Mouse (Mus musculus) liver, adult (tissue): ENCODE measurements around the gene Ino80b.

Experiments used
- GATA4 ChIP-seq: IDR thresholded peaks from 2 replicates; pipeline ENCODE4 v1.6.1; 2014; ENCODE audit warnings: mild to moderate bottlenecking, low read length; ENCODE audit not compliant: insufficient replicate concordance

The Ino80b gene

DNA sequence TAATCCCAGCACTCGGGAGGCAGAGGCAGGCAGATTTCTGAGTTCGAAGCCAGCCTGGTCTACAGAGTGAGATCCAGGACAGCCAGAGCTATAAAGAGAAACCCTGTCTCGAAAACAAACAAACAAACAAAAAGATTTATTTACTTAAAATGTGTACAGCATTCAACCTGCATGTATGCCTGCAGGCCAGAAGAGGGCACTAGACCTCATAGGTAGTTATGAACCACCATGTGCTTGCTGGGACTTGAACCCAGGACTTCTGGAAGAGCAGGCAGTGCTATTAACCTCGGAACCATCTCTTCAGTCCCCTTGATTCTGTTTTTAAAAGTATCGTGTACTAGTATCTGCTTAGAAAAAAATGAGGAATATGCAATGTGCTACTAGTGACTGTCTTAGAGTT is 2.2 kb upstream of the Ino80b start:
- no peak for TF ChIP-seq GATA4

DNA sequence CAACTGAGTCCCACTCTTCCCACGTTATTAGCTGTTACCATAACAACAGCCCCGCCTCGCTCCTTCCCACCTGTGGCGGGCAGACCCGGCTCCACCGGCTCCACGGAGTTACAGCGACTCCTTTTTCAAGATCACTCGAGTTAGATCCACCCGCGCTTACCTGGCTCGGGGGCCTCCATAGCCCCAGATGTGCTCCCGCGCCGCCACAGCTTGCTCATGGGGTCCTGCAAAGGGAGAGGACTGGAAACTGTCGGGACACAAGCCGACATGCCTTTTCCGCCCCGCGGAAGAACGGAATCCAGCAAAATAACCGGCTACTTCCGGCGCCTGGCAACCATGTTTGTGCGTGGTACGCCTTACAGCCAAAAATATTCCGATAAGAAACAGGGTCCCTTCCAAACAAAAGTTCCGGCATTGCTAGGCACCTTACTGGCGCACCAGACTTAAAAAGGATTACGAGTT is 349 bp downstream of the Ino80b start:
- TF ChIP-seq GATA4: no peak

DNA sequence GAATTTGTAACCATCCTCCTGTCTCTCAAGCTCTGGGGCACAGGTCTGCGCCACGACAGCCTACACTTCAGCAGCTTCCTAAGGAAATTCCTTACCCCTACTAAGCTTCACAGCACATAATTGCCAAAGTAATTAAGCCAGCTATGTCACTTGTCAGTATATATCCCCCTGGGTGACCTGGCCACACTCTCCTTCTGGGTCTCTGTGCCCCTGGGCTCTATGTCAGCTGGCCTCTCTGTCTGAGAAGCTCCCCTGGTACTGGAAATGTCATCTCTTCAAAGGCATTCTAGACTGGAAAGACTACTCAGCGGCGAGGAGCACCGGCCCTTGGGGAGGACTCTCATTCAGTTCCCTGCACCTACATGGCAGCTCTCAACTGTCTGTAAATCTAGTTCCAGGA is 2.3 kb downstream of the Ino80b start:
- no peak for TF ChIP-seq GATA4

DNA sequence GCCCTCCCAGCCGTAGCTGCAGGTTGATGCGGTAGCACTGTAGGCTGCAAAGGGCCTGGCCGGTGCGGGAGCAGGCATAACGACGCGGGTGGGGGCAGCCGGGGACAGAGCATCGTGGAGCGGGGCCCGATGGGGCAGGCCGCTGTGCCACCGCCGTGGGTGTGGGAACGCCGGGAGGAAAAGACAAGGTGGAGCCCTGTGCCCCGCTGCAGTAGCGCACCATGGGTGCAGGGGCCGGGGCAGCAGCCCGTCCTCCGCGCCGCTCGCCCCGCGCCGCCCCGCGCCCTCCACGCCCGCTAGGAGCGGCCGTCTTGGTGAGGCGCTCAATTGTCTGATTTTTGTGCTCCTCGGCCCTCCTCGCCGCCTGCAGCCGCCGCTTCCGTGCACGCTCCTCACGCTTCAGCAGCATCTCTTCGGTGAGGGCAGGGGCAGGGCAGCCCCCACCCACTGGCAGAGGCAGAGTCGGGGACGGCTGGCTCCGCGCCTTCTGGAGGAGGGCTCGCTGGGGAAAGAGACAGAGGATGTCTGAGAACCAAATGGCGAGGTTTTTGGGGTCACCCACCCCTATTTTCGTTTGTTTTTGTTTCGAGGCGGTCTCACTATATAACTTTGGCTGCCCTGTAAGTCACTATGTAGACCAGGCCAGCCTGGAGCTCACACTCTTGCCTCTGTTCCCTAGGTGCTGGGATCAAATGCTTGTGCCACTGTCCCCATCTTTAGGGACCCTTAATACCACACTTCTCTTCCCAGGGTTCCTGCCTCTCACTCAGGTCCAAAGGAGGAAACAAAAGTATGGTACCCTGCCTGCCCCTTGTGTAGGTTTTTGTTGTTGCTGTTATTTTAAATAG is 3.1 kb downstream of the Ino80b start:
- no peak for TF ChIP-seq GATA4

GRCm38 (mm10) chr6:83120930-83121862 is 4.0 kb downstream of the Ino80b start, which contains the start of gene Wbp1:
Gene Wbp1 (minus strand): TSS chr6:83121559.
- no peak for TF ChIP-seq GATA4

- TF ChIP-seq GATA4: no peak
Measured at GRCm38 (mm10) chr6:83119734-83120051, 5.5 kb downstream of the Ino80b start.

DNA sequence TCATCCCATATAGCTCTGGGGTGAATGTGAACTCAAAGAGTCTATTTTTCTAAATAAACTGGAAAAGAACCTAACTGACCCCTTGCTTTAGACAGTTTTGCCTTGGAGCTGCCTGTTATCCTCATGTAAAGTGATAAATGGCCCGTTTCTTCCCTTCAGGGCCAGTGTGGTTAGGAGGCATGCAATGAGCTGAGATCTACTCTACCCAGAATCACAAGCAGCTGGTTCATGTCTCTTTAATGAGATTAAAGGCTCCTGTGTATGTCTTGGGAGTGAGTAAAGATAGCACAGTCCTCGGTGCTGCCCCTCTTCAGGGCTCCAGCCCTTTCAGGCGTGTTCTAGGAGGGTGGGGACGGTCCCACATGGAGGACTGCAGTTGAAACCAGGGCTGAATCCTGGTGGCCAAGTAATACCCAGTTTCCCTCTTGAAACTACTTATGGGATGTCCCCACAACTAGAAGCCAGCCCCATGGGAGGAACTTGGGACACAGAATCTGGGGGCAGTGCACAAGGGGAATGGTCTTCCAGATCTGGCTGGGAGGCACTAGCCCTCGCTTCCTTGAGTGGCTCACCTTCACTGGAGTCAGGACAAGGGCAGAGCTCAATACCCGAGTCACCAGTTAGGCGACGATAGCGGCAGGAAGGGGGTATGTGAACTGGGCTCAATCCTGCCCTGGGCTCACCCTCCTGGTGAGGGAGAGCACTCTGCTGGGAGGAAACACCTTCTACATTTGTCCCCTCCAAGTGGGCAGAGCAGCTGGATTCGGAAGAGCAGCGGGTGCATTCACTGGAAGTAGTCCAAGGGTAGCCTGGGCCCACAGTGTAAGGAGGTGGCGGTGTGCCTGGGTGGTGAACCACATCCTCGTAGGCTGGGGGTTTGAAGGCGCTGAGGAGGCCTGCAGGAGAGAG is 6.2 kb downstream of the Ino80b start:
- TF ChIP-seq GATA4: no peak

GRCm38 (mm10) chr6:83118369-83118768 is 6.9 kb downstream of the Ino80b start:
- TF ChIP-seq GATA4: no peak

DNA sequence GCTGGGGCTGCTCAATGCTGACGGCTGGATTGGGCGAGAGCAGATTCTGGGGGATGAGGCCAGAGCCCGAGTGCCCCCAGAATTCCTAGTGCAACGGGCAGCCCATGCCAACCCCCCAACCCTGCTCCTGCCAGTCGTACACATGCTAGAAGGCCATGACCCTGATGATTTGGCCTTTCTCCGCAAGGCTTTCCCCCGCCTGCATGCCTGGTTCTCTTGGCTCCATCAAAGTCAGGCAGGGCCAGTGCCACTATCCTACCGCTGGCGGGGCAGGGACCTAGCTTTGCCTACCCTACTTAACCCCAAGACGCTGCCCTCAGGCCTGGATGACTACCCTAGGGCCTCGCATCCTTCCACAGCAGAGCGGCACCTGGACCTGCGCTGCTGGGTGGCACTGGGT is 7.6 kb downstream of the Ino80b start:
- no peak for TF ChIP-seq GATA4

GRCm38 (mm10) chr6:83117165-83117438 is 8.1 kb downstream of the Ino80b start:
- TF ChIP-seq GATA4: no peak

DNA sequence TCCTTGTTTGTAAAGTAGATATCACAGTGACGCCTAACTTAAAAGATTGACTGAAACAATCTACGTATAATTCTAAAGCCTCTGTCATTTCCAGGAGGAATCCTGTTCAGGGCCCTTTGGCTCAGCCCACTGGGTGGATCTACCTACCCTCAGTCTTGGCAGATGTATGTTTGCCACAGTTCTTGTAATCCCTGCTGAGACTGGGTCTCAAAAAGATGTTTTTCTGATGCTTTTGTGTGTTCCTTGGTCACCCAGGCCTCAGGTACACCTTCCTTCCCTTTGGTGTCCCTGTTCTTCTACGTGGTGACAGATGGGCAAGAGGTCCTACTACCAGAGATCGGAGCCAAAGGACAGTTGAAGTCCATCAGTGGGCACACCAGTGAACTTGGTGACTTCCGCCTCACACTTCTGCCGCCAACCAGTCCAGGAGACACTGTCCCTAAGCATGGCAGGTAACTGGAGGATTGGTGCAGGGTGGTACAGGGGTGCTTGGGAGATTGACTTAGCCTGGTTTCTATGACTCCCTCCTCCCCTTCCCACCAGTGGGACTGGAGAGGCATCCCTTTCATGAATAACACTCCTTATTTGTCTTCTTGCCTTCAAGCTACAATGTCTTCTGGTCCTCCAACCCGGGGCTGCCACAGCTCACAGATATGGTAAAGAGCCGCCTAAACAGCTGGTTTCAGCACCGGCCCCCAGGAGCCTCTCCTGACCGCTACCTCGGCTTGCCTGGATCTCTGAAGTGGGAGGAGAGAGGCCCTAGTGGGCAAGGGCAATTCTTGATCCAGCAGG is 8.7 kb downstream of the Ino80b start:
- TF ChIP-seq GATA4: no peak

GRCm38 (mm10) chr6:83115682-83116372 is 9.4 kb downstream of the Ino80b start:
- no peak for TF ChIP-seq GATA4

DNA sequence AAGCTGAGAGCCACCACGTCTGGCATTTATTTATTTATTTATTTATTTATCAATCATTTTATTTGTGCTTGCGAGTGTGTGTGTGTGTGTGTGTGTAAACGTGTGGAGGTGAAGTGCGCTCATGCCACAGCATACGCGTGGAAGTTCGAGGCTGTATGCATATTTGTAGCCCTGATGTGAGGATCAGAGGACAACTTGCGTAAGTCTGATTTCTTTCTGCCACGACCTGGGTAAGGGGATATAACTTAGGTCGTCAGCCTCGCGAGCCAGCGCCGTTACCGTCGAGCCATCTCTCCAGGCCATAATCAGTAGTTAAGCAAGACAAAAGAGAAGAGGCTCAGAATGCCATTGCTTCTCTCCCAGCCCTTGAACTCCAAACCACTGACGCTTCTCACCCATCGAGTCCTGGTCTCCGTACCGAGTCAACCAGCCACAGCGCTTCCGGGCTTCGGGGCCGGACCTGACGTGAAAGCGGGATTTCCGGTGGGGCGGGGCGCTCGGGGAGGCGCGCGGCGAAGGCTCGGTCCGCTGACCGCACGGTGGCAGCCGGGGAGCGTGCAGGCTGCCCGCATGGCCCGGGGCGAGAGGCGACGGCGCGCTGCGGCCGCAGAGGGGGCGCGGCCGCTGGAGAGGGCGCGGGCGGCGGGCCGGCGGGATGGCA is 10.1 kb downstream of the Ino80b start, which contains the start of gene Mogs:
Gene Mogs, plus strand, starts transcription at position 486 of the 661 bp plus-strand sequence.
- TF ChIP-seq GATA4: no peak; the same call in 1 of the 2 replicates
